Mouse (Mus musculus) cerebellum, adult 2 months (tissue): ENCODE measurements around the gene Taf8.

Experiments
- CTCF ChIP-seq: fragments of 200-500 bp; IDR thresholded peaks from 2 replicates; pipeline ENCODE4 v1.5.1; 2011; ENCODE audit warnings: low read depth, mild to moderate bottlenecking, control low read depth, low read length, moderate library complexity, borderline replicate concordance; ENCODE audit not compliant: insufficient read depth
- POLR2A ChIP-seq: fragments of 200-500 bp; IDR thresholded peaks from 2 replicates; pipeline ENCODE4 v1.6.1; 2011; ENCODE audit warnings: low read length, control low read depth, borderline replicate concordance; ENCODE audit not compliant: insufficient read depth

DNA sequence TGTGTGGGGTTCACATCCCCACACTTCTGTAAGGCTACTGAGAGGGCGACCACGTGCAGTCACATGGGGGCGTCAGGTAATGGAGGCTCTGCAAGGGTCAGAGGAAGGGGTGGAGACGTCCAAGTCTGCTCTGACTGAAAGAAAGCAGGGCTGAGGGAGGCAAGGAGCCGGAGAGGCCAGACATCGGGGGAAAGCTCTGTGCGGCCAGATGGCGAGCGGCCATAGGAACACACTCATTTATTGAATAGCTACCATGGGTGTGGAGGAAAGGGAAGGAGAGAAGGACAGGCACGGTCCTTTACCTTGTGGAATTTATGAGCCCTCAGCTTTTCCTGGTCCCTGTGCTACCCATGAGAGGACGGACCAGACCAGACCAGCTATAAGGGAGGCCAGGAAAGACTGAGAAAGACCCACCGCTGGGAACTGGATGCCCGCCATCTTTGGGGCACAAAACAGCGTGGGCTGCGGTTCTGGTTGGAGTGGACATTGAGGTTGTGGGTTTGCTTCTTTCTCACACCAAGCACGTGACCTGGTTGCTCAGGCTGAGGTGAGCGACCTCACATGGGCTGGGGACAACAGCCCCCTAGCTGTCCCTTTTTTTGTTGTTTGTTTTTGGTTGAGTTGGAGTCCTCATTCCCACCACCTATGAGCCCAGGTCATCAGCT lies 24.9 kb upstream of the Taf8 start:
- no peak for TF ChIP-seq CTCF
- no peak for TF ChIP-seq POLR2A
